Mouse (Mus musculus) heart, embryonic 10.5 days (tissue): ENCODE measurements around the gene H2-M5. TPM values are rescaled to one million over a fixed set of nuclear protein-coding genes. Genes with fewer than 3 reads are reported as not detected.

ENCODE experiments used
- DNase-seq: peaks from one replicate; pipeline ENCODE4 v3.0.0-alpha.2; 2017; ENCODE audit warnings: low spot score
- H3K27ac ChIP-seq: fragments of 300-500 bp; sonication (generic); 2 replicates; pipeline ENCODE4 v1.5.1; 2016; ENCODE audit warnings: mild to moderate bottlenecking
- H3K27me3 ChIP-seq: fragments of 300-500 bp; sonication (generic); 2 replicates; pipeline ENCODE4 v1.6.1; 2016; ENCODE audit warnings: mild to moderate bottlenecking; ENCODE audit not compliant: poor library complexity, insufficient read depth, severe bottlenecking
- H3K36me3 ChIP-seq: fragments of 300-500 bp; sonication (generic); 2 replicates; pipeline ENCODE4 v1.6.1; 2016; ENCODE audit warnings: mild to moderate bottlenecking, moderate library complexity
- H3K4me1 ChIP-seq: fragments of 300-500 bp; sonication (generic); 2 replicates; pipeline ENCODE4 v1.6.1; 2016; ENCODE audit warnings: mild to moderate bottlenecking
- H3K4me3 ChIP-seq: fragments of 300-500 bp; sonication (generic); 2 replicates; pipeline ENCODE4 v1.5.1; 2016; ENCODE audit warnings: mild to moderate bottlenecking, moderate library complexity
- H3K9me3 ChIP-seq: fragments of 300-500 bp; sonication (generic); 2 replicates; pipeline ENCODE4 v1.6.1; 2016; ENCODE audit warnings: mild to moderate bottlenecking, moderate library complexity
- WGBS: fragments of 180-500 bp; shearing (Covaris S2); methylation state at CpG from one replicate; pipeline ENCODE4 v1.1.7; 2016; 5-methylcytosine and 5-hydroxymethylcytosine counted together
- polyA plus RNA-seq: library from polyadenylated mRNA; unstranded; fragments of >200 nt; fragmentation: Nextera tagmentation; extraction: Ambion mirVana; gene quantifications from 2 replicates; pipeline ENCODE4 v1.2.1, GENCODE M21; 2016

The H2-M5 gene
- polyA plus RNA-seq, 1 experiment from 2014 or later, result 0.39 TPM

DNA sequence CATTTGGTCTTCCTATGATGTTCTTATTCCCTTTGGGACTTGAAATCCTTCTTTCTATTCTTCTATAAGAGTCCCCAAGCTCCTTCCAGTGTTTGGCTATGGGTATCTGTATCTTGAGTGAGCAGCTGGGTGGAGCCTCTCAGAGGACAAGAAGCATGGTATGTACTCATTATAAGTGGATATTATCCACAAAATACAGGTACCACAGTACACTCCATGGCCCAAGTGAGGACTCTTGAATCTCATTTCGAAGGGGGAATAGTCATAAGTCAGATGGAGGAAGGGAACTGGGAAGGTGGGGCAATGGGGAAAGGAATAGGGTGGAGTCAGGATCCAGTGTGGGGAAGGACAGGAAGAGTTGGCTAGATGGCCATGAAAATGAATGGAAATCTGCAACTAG lies 36.3 kb downstream of the H2-M5 start:
- Histone ChIP-seq H3K4me1 (peaks cover 16% of the 10 kb centered on the region; the same call in 1 of the 2 replicates), H3K36me3 (peaks cover 31% of the 10 kb centered on the region), H3K27ac (no peak overlapping the region), H3K27me3 (0 out of 2 replicates have a peak, but pooled peaks cover 4% of the 10 kb centered on the region), H3K4me3 (no peak overlapping the region), H3K9me3 (no peaks in the 10 kb centered on the region)
- no peak for DNase-seq
- WGBS, result 92% methylated on average over 1 of the region's 1 CpGs

DNA sequence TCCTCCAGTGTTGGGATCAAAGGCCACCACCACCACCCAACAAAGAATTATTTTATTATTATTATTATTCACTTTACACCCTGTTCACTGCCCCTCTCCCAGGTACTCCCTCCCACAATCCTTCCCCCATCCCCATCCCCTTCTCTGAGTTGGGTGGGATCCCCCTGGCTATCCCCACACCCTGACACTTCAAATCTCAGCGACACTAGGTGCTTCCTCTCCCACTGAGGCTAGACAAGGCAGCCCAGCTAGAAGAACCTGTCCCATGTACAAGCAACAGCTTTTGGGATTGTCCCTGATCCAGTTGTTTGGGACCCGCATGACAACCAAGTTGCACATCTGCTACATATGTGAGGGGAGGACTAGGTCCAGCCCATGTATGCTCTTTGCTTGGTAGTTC lies 36.7 kb downstream of the H2-M5 start:
- Histone ChIP-seq H3K4me3 (no peak overlapping the region), H3K27me3 (0 out of 2 replicates have a peak, but pooled peaks cover 7% of the 10 kb centered on the region), H3K27ac (no peak overlapping the region), H3K4me1 (peaks cover 13% of the 10 kb centered on the region; the same call in 1 of the 2 replicates), H3K36me3 (peaks cover 31% of the 10 kb centered on the region), H3K9me3 (no peaks in the 10 kb centered on the region)
- 85% methylated on average over 2 of the region's 2 CpGs for WGBS
- DNase-seq, result no peak

DNA sequence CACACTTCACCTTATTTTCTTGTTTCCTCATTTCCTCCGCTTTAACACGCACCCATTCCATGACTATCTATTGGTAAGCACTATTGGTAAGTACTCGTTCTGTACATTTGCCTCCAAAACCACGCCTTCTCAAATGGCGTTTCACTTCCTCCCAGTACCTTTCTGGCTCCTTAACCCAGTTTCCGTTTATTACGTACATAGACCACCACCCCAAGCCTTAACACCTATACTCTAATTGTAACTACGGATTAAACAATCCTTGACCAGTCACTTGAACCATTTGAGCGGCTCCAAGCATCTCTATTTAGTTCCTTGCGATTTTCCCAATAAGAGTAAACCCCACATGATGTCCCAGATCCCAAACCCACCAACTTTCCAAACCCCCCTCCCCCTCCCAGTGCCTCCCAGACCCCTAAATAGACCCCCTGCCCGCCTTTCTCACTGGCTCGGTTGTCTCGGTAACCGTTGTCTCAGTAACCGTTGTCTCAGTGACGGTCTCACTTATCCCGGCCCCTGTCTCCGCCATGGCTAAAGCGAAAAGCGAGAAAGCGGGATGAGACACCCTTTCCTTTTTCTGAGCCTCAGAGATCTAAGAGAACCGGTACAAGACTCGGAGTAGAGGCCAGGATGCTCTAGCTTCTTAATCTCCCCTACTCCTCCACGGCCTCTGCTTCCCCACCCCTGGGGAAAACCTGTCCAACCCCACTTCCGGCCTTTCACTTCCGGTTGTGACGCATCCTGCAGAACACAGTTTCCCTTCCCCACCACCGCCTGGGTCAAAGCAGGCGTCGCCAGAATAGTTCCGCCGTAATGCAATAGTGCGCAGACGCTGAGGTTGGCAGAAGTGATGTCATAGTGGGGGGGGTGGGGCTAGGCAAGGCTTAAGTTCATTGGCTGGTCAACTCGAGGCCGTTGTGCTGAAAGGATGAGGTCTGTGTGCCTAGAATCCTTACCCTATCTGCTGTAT lies 38.1 kb downstream of the H2-M5 start, which contains the start of gene Ppp1r11:
Ppp1r11 (minus strand) TSS at position 761 of the 967 bp plus-strand sequence.
- Histone ChIP-seq H3K36me3 (peaks cover 24% of the 10 kb centered on the region), H3K4me1 (peaks cover 19% of the 10 kb centered on the region), H3K4me3 (peak within 1 kb of the TSS; percentile 82), H3K9me3 (no peaks in the 10 kb centered on the region), H3K27me3 (peaks cover 19% of the 10 kb centered on the region), H3K27ac (peak within 1 kb of the TSS; percentile 89)
- DNase-seq, result peak; percentile 99
- WGBS, result 3% methylated on average over 36 of the region's 36 CpGs

- WGBS, result 85% methylated on average over 8 of the region's 8 CpGs
- Histone ChIP-seq H3K4me1 (peaks cover 19% of the 10 kb centered on the region), H3K4me3 (no peak overlapping the region), H3K36me3 (peaks cover 17% of the 10 kb centered on the region), H3K27ac (no peak overlapping the region), H3K9me3 (no peaks in the 10 kb centered on the region), H3K27me3 (peaks cover 39% of the 10 kb centered on the region)
- DNase-seq, result peak; percentile 63
Measured at GRCm38 (mm10) chr17:36949265-36949664, 40.1 kb downstream of the H2-M5 start.

GRCm38 (mm10) chr17:36948286-36948685 lies 41.1 kb downstream of the H2-M5 start:
- peak; percentile 30 for DNase-seq
- Histone ChIP-seq H3K36me3 (peaks cover 14% of the 10 kb centered on the region), H3K27ac (no peak overlapping the region), H3K4me1 (peaks cover 20% of the 10 kb centered on the region), H3K9me3 (no peaks in the 10 kb centered on the region), H3K4me3 (no peak overlapping the region), H3K27me3 (peaks cover 49% of the 10 kb centered on the region)
- 95% methylated on average over 1 of the region's 1 CpGs for WGBS

- DNase-seq, result peak; percentile 79
- no peaks in the 10 kb centered on the region for H3K9me3 ChIP-seq
- peaks cover 60% of the 10 kb centered on the region for H3K27me3 ChIP-seq
- H3K36me3 ChIP-seq, result peaks cover 14% of the 10 kb centered on the region
- H3K27ac ChIP-seq, result peak overlapping the region; percentile 81
- peaks cover 30% of the 10 kb centered on the region for H3K4me1 ChIP-seq
- whole genome bisulfite sequencing, result 1% methylated on average over 62 of the region's 62 CpGs
- peak overlapping the region; percentile 67 for H3K4me3 ChIP-seq
Measured at GRCm38 (mm10) chr17:36947051-36947819, 42.1 kb downstream of the H2-M5 start.

DNA sequence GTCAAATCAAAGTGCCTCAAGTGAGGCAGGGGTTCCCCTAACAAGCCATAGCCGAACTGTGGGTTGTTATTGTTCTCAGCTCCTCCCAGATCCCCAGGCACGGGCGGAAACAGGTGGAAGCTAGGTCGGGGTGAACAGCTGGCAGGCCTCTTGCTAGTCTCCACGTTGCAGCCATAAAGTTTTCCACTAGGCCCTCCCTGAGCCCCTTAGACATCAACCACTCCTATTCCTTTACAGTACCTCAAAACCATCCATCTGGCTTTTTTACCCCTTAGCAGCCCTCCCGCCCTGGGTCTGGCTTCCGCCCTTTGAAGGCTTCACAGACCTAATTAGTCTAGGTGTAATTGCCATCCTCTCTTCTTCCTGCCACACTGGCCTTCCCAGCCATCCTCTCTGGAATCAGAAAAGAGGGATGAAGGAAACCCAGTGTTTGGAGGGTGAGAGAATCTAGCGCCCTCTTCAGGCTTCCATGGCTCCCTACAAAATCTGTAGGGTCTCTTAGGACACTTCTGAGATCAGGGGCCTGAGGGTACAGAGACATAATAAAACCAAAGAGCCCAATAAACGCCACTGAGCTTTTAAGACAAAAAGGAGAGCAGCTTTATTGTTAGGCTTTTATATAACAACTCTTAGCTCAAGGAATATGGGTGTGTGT lies 45.1 kb downstream of the H2-M5 start:
- no peaks in the 10 kb centered on the region for H3K9me3 ChIP-seq
- H3K27ac ChIP-seq, result no peak overlapping the region
- H3K27me3 ChIP-seq, result peaks cover 84% of the 10 kb centered on the region
- H3K36me3 ChIP-seq, result peaks cover 10% of the 10 kb centered on the region
- H3K4me3 ChIP-seq, result no peak overlapping the region
- WGBS, result 22% methylated on average over 9 of the region's 9 CpGs
- no peak for DNase-seq
- H3K4me1 ChIP-seq, result peaks cover 24% of the 10 kb centered on the region

DNA sequence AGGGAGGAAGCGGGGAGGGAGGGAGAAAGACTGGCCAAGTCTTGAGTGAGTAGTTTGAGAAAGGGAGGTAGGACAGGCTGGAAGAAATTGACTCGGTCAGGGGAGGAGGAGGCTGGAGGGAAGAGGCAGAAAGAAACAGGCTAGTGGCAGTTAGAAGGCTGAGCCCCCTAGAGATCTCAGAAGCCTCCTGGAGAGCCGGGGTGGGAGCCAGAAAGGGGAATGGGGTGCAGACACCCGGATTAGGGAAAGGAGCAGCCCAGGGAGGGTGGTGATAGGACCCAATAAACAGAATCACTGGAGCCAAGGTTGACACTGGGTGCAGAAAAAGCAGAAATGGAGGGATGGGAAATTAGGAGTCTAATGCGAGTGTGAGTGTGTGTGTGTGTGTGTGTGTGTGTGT lies 45.6 kb downstream of the H2-M5 start:
- 0 out of 2 replicates have a peak overlapping the region, but pooled peaks have one; percentile 59 for H3K4me3 ChIP-seq
- no peak overlapping the region for H3K27ac ChIP-seq
- no peak for DNase-seq
- H3K36me3 ChIP-seq, result peaks cover 5% of the 10 kb centered on the region
- H3K4me1 ChIP-seq, result peaks cover 24% of the 10 kb centered on the region
- H3K27me3 ChIP-seq, result peaks cover 89% of the 10 kb centered on the region
- 19% methylated on average over 5 of the region's 5 CpGs for WGBS
- no peaks in the 10 kb centered on the region for H3K9me3 ChIP-seq

DNA sequence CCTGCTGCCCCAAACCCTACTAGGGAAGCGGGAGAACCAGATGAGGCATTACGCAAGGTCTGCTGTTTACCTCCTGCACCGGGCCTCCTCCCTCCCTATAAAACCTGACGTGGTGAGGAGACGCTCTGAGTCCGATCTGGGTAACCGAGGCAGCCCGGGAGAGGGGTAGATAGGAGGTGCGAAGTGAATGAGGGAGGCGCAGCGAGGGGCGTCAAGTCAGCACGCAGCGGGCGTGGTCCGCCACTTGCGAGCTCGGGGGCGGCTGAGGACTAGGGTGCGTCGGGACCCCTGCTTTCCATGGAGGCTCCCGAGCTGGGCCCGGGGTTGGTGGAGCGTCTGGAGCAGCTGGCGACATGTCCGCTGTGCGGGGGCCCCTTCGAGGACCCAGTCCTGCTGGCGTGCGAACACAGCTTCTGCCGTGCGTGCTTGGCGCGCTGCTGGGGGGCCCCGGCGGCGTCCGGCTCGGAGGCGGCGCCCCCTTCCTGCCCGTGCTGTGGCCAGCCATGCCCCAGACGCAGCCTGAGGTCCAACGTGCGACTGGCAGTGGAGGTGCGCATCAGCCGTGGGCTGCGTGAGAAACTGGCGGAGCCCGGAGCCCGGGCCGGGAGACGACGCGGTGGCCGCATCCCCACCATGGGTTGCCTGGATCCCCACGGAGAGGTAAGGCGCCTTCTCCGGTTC lies 46.4 kb downstream of the H2-M5 start, which contains the start of gene Rnf39:
Rnf39 (plus strand) TSS at position 128 of the 681 bp plus-strand sequence.
- peaks cover 21% of the 10 kb centered on the region for H3K4me1 ChIP-seq
- no peak for DNase-seq
- peak within 1 kb of the TSS; percentile 59 for H3K4me3 ChIP-seq
- 0 out of 2 replicates have a peak within 1 kb of the TSS, but pooled peaks have one; percentile 16 for H3K27ac ChIP-seq
- WGBS, result 3% methylated on average over 59 of the region's 59 CpGs
- H3K9me3 ChIP-seq, result no peaks in the 10 kb centered on the region
- peaks cover 85% of the 10 kb centered on the region for H3K27me3 ChIP-seq
- no peaks in the 10 kb centered on the region for H3K36me3 ChIP-seq

DNA sequence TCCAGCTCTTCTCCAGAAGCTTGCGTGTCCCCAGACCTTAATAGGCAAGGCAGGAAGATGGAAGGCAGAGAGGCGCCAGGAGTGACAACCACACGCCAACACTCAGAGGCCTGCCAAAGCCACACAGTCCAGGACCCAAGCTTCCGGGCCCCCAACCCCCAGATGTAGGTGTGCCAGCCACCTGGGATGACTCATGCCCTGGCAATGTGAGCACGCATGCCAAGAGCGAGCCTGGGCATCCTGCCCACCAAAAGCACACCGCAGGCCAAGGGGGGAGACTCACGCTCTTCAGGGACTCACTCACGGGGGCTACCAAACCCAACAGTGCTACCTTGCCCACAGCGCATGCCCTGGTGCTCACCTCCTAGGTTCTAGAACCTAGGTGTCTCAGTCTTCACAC lies 46.9 kb downstream of the H2-M5 start:
- WGBS, result 56% methylated on average over 10 of the region's 10 CpGs
- Histone ChIP-seq H3K4me1 (peaks cover 19% of the 10 kb centered on the region), H3K36me3 (no peaks in the 10 kb centered on the region), H3K9me3 (no peaks in the 10 kb centered on the region), H3K27ac (no peak overlapping the region), H3K27me3 (peaks cover 81% of the 10 kb centered on the region), H3K4me3 (peak overlapping the region; percentile 59)
- DNase-seq, result peak; percentile 74

GRCm38 (mm10) chr17:36938056-36938455 lies 51.3 kb downstream of the H2-M5 start:
- no peaks in the 10 kb centered on the region for H3K36me3 ChIP-seq
- WGBS, result 68% methylated on average over 2 of the region's 2 CpGs

More at GRCm38 (mm10) chr17:36938056-36938455, 51.3 kb downstream of the H2-M5 start:
- Histone ChIP-seq H3K9me3 (no peaks in the 10 kb centered on the region), H3K27me3 (peaks cover 41% of the 10 kb centered on the region), H3K4me1 (peaks cover 8% of the 10 kb centered on the region), H3K27ac (no peak overlapping the region), H3K4me3 (no peak overlapping the region)
- DNase-seq, result no peak
